Mouse (Mus musculus): ENCODE results near the gene Ccdc93. TPM values are rescaled to one million over a fixed set of nuclear protein-coding genes. Genes with fewer than 3 reads are reported as not detected.

Ccdc93 gene
- 10 to 100 TPM; 18.9 to 21.1 TPM for total RNA-seq (2023)

GRCm38 (mm10) chr1:121430938-121431928, at the start of gene Ccdc93:
Gene Ccdc93, plus strand, starts transcription at chr1:121431049.

GRCm38 (mm10) chr1:121528399-121528720, 97.5 kb downstream of the Ccdc93 start, which contains the start of gene Htr5b:
Gene Htr5b, minus strand, starts transcription at chr1:121528465.

Other genes with a start within 250 kb of the Ccdc93 start
- 10 to 100 TPM; 13.3 to 13.7 TPM for gene Insig2, start 98.5 kb upstream of the Ccdc93 start, total RNA-seq (2023)
- gene Htr5b, start 97.4 kb downstream of the Ccdc93 start, total RNA-seq (2023), result not detected
- 10 to 100 TPM; 14.7 to 22.0 TPM for gene Ddx18, start 136.9 kb downstream of the Ccdc93 start, total RNA-seq (2023)